Mouse (Mus musculus) layer of hippocampus, adult 11-12 months (tissue): Measurements from ENCODE around the gene Polrmt.

ENCODE experiments used
- DNase-seq: peaks from one replicate; pipeline ENCODE4 v3.0.0; 2022; ENCODE audit warnings: low spot score

Gene Polrmt

GRCm38 (mm10) chr10:79743161-79743560 lies 3.2 kb downstream of the Polrmt start:
- DNase-seq, result no peak

DNA sequence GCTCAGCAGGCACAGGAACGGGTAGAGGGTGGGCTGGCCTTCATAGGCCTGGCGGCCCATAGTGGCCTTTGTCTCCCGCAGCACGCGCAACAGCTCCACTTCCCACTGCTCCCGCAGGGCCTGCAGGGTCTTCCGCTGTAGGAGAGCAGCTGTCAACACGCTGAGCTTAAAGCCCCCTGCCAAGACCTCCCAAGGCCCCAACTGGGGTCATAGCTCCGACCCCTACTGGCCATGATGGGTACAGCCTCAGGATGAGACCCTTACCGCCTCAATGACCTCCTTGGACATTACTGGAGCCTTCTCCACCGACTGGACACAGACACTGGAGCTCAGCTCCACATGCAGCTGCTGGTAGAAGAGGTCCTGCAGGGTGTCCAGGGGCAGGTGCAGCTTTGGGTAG lies 5.5 kb downstream of the Polrmt start:
- DNase-seq, result no peak

DNA sequence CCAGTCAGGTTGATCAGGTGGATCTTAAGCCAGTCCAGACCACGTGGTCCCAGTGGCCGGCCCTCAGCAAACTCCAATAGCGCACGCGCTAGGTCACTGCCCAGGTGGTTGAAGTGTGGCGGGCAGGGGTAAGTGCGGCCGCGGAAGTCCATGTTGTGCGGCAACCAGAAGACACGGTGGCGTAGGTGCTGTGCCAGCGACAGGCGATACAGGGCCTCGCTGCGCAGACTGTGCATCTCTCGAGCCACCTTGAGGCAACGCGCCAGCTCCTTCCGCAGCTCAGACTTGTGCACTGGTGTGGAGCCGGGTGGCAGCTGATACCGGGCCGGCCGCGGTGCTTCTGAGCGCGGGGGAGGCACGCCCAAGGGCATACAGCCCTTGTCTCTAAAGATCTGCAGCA lies 7.1 kb downstream of the Polrmt start:
- DNase-seq, result no peak

DNA sequence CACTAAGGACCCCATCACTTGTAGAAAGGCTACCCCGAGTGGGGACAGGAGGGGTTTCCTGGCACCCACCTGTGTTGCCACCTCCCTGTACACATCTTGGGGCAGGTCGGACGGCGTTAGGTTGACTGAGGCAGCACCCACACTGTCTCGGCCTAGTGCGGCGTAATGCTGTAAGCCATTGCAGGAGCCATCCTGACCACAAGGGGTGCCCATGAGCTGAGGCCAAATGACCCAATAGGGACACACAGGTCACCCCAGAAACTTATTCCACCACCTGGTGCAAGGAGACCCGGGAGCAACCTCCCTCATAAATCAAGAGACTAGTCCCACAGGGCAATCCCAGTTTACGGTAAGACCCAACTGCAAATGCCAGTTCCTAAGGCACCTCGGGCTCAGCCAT lies 8.1 kb downstream of the Polrmt start:
- DNase-seq, result no peak

GRCm38 (mm10) chr10:79736706-79737105 lies 9.7 kb downstream of the Polrmt start:
- DNase-seq, result no peak

DNA sequence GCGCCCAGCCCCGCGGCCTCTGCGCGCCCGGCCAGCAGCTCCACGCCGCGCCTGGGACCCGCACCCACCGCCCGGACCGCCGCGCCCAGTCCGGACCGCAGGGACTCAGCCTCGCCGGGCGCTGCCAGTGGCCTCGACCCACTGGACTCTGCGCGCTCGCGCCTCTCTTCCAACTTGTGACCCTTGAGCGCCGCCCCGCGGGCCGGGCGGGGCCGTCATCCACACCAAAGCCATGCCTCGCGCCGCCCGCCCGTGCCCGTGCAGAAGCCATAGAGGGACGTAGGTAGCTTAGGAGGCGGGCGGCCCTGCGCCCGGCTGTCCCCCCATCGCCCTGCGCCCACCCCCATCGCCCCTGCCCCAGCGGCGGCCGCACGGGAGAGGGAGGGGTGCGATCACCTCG lies 11.0 kb downstream of the Polrmt start:
- DNase-seq, result no peak

GRCm38 (mm10) chr10:79733847-79734246 lies 12.5 kb downstream of the Polrmt start:
- DNase-seq, result no peak

- no peak for DNase-seq
Observed at GRCm38 (mm10) chr10:79732500-79732899, 13.9 kb downstream of the Polrmt start.

DNA sequence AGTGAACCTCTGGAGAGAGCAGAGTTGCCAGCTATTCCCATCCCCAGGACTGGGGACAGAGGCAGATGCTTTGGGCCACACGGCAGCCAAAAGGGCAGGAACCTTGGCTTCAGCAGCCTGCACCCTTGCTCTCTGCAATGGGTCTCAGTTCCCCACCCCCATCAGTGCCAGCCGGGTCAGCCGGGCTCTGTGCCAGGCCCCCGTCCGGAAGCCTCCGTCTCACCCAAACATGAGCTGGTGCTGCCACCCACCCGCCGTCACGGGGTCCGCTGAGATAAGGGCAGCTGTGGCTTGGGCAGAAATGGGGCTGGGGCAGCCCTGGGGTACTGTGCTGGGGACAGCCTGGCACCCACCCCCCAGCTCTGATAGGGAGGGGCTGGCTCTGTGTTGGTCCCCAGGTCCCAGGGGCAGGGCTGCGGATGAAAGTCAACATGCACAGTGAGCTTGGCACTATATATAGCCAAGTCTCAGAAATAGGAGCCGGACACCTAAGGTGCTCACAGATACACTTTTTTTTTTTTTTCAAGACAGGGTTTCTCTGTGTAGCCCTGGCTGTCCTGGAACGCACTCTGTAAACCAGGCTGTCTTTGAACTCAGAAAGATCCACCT lies 16.9 kb downstream of the Polrmt start:
- DNase-seq, result peak; percentile 68

GRCm38 (mm10) chr10:79728323-79729249 lies 17.8 kb downstream of the Polrmt start:
- DNase-seq, result peak; percentile 55

DNA sequence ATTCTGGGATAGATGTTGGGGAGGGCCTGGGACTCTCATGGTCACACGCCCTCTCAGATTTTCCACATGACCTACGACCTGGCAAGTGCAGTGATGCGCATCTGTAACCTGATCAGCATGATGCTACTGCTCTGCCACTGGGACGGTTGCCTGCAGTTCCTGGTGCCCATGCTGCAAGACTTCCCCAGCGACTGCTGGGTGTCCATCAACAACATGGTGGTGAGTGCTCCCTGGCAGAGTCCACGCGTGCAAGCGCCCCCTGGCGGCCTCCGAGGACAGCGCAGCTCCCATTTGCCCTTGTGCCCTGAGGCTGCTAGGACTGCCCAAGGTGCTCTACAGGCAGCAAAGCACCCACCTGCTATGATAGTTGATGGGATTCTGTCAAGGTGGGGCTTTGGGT lies 20.3 kb downstream of the Polrmt start:
- DNase-seq, result peak; percentile 60

DNA sequence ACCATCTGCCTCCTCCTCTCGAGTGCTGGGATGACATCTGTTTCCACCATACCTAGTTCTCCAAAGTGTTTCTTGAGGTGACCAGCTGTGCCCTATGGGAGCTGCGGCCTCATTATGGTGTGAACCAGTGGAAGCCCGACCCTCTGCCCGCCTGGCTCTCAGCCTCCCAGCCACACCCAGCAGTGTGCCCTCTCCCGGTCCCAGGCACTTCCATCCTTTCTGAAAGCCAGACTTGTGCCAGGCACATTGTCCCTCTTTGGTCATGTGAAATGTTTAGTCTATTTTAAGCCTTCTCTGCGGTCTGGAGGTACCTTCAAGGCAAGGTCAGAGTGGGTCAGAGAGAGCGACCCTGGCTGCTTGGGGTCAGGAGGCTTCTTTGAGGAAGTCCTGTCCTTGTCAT lies 22.7 kb downstream of the Polrmt start:
- no peak for DNase-seq

- DNase-seq, result no peak
Observed at GRCm38 (mm10) chr10:79723047-79723446, 23.3 kb downstream of the Polrmt start.

- no peak for DNase-seq
Observed at GRCm38 (mm10) chr10:79721089-79721488, 25.3 kb downstream of the Polrmt start.

DNA sequence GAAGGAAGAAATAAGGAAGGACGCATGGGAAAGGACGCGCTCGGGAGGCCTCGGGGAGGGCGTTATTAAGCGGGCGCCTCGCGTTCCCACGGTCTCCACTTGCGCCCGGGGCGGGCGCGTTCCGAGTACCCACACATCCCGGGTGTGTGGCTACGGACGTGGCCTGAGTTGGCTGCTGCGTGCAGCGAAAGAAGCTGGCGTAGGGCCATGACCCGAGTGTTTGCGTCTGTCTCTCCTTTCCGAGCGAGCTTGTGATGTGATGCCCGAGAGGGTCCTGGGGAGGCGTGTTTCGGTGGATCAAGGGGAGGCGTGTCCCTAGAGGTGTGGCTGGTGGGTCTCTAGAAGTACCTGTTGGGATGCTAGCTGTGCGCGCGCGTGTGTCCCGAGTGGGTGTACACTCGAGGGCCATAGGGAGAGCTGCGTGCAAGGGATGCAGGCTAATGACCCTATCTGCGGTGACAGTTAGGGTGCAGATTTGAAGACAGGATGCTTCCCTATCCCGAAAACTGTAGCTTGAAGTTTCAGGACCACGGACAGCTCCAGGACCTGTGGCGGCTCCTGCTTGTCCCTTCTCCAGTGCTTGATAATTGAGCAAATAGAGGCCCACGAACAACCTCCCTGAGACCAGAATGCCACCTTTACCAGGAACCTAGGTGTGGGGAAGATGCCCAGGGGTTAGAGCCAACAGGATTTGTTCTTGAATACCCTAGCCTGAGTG lies 28.6 kb downstream of the Polrmt start:
- no peak for DNase-seq

- DNase-seq, result no peak
Observed at GRCm38 (mm10) chr10:79716988-79717355, 29.4 kb downstream of the Polrmt start.

- no peak for DNase-seq
Observed at GRCm38 (mm10) chr10:79716254-79716987, 30.0 kb downstream of the Polrmt start, which contains the start of gene Hcn2. TSS of gene Hcn2 (plus strand) at chr10:79716634.

GRCm38 (mm10) chr10:79714996-79715395 lies 31.4 kb downstream of the Polrmt start:
- DNase-seq, result no peak

- DNase-seq, result no peak
Observed at GRCm38 (mm10) chr10:79713163-79713562, 33.2 kb downstream of the Polrmt start.

DNA sequence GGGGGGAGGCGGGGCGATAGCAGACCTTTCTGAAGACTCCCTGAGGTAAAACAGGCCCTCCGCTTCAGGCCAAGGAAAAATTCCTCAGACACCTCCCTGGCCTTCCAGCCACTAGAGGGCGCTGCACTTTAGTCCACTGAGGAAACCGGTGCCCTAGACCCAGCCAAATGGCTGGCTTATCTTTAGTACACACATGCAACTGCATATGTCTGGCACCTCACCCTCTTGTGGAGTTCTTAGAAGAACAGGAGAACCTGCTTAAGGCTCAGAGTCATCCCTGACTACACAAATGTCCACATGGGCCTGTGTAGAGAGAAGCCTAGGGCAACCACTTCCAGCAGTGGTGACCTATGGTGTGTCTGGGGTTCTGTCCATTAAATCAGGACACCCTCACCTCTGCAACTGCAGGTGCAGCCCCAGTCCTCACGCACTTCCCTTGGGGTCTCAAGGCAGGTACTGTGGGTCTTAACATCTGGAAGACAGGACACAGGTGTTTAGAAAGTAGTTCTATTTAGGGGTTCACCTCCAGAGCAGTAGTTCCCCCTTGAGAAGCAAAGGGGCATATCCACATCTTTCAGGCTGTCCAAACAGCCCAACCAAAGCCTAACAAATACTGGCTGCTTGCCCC lies 33.8 kb downstream of the Polrmt start:
- peak; percentile 84 for DNase-seq

DNA sequence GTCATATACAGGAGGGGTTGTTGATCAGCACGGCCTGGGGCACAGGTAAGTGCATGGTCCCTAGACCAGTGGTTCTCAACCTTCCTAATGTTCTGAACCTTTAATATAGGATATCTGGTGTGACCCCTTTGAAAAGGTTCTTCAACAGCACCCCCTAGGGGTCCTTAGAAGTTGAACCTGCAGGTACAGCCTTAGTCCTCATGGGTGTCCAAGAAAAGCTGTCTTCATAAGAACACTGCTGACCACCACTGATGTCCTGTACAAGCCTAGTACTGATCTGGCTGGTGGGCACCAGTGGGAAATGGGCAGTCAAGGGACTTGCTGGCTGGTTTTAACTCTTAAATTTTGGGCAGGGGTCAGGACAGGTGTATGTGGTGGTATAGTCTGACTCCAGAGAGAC lies 34.4 kb downstream of the Polrmt start:
- no peak for DNase-seq

- no peak for DNase-seq
Observed at GRCm38 (mm10) chr10:79709307-79709706, 37.1 kb downstream of the Polrmt start.
